In genomic region chr9:37829881-37830280, GRCm38 (mm10) we compare ENCODE assay signal across 23 mouse cellular contexts. TPM values are rescaled to one million over a fixed set of nuclear protein-coding genes. Genes with fewer than 3 reads are reported as not detected.
"Had no signal": no experiment of that assay in that cellular context is flagged by ENCODE, and none has a peak within 500 bp of the region (broad histone marks: within the 10 kb centered on the region; RNA-seq: fewer than 3 reads in every experiment).

No protein-coding gene starts in this region.

- ATAC-seq: liver, postnatal 0 days; lung, postnatal 0 days; midbrain, embryonic 13.5 days; midbrain, embryonic 15.5 days had no signal

- H3K27ac ChIP-seq: lung, embryonic 15.5 days; macrophage; midbrain, embryonic 13.5 days; midbrain, embryonic 15.5 days; neural tube, embryonic 12.5 days had no signal

- H3K4me3 ChIP-seq: lung, embryonic 15.5 days; megakaryocyte, embryonic 14.5 days; midbrain, embryonic 13.5 days; midbrain, embryonic 15.5 days; neural tube, embryonic 12.5 days had no signal

- DNase-seq: liver, postnatal 0 days; lung, adult 2 months; lung, postnatal 14 days; lung, postnatal 36 days; retina, postnatal 1 day; right cerebral cortex, adult 18-20 months; right cerebral cortex, postnatal 25 days; right cerebral cortex, postnatal 4 days; spleen, adult 18-20 months; thymus, adult 2 months; thymus, postnatal 25 days; thymus, postnatal 4 days had no signal

RNA-seq across cellular contexts. Expression of gene Olfr877, which starts 24.2 kb away (rescaled TPM):
- total RNA-seq: megakaryocyte progenitor cell, adult 5-6 weeks; midbrain, postnatal 0 days; monocyte, adult 5-6 weeks; neutrophil, adult 5-6 weeks had no signal

RNA-seq across cellular contexts. Expression of gene Olfr876, which starts 27.1 kb away (rescaled TPM):
- total RNA-seq: megakaryocyte progenitor cell, adult 5-6 weeks; midbrain, postnatal 0 days; monocyte, adult 5-6 weeks; neutrophil, adult 5-6 weeks had no signal

RNA-seq across cellular contexts. Expression of gene Olfr875, which starts 58.2 kb away (rescaled TPM):
- total RNA-seq: megakaryocyte progenitor cell, adult 5-6 weeks; midbrain, postnatal 0 days; monocyte, adult 5-6 weeks; neutrophil, adult 5-6 weeks had no signal
